In the genomic region with DNA sequence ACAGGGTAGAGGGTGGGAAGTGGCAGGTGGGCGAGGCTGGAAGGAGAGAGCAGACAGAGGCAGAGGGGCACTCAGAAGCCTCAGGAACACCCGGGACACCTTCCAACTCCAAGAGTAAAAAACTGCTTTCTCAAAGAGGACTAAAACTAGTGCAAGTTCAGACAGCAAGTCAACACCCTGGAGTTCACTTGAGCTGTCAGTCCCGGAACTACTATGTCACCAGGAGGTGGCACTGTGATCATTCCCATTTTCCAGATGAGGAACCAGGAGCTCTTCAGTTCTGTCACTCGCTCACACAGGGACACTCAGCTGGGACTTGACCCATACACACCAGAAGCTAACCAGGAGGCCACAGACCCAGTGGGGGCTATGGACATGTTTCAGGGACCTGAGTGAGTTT, we compare ENCODE assay signal across 12 mouse cellular contexts. TPM values are rescaled to one million over a fixed set of nuclear protein-coding genes. Genes with fewer than 3 reads are reported as not detected.
A peak's percentile ranks its signal among the peaks of the same experiment; 100 is the strongest.
DNase-seq lines count a peak whose midpoint lies in the region; ATAC-seq and TF ChIP-seq lines count a peak whose summit lies in the region.
"Had no signal": no experiment of that assay in that cellular context is flagged by ENCODE, and none has a peak within 500 bp of the region (broad histone marks: within the 10 kb centered on the region; RNA-seq: fewer than 3 reads in every experiment).

No protein-coding gene starts in this region.

- DNase-seq in gastrocnemius, adult 2 months, result no peak
- no peak for DNase-seq in gastrocnemius, adult 8-10 months (ENCODE audit: low spot score in 2 of 2)
- no peak for DNase-seq in midbrain, postnatal 0 days (ENCODE audit: low spot score)
- no peak for DNase-seq in right cerebral cortex, postnatal 25 days

- intact Hi-C loops in gastrocnemius, adult 2 months (cut with DNase I), result no loop called here

- ATAC-seq in midbrain, postnatal 0 days (ENCODE audit: low FRiP score), result no peak
- no peak for ATAC-seq in midbrain, embryonic 15.5 days (replicated peaks)
- ATAC-seq in granulocyte monocyte progenitor cell, adult 5-6 weeks (replicated peaks; ENCODE audit: poor library complexity, severe bottlenecking), result no peak; the same call in 1 of the 2 replicates
- ATAC-seq in forebrain, embryonic 12.5 days (ENCODE audit: low FRiP score), result no peak

- no peak for TF ChIP-seq POLR2A in cortical plate, adult 2 months (IDR thresholded peaks at IDR 0.05; ENCODE audit: extremely low read depth, insufficient read depth, low read length)

- TF ChIP-seq CTCF in gastrocnemius, adult 2 months (IDR thresholded peaks at IDR 0.05), result peak; percentile 41
- TF ChIP-seq CTCF in midbrain, postnatal 0 days (IDR thresholded peaks at IDR 0.05), result peak; percentile 56
- peak; percentile 55 for TF ChIP-seq CTCF in cortical plate, adult 2 months (IDR thresholded peaks at IDR 0.05; ENCODE audit: extremely low read depth, insufficient read depth, low read length)

- no peak overlapping the region for H3K9ac ChIP-seq in midbrain, postnatal 0 days (replicated peaks; ENCODE audit: low read length, poor library complexity, severe bottlenecking)
- H3K9ac ChIP-seq in midbrain, embryonic 15.5 days, result no peak overlapping the region
- H3K9ac ChIP-seq in forebrain, embryonic 12.5 days, result no peak overlapping the region
- H3K9ac ChIP-seq: embryonic facial prominence, embryonic 12.5 days; limb, embryonic 15.5 days had no signal

- H3K27me3 ChIP-seq in midbrain, postnatal 0 days (ENCODE audit: insufficient read depth, low read length), result no peaks in the 10 kb centered on the region
- no peaks in the 10 kb centered on the region for H3K27me3 ChIP-seq in midbrain, embryonic 15.5 days (replicated peaks)
- peaks cover 16% of the 10 kb centered on the region; the same call in 1 of the 2 replicates for H3K27me3 ChIP-seq in forebrain, embryonic 12.5 days
- H3K27me3 ChIP-seq: embryonic facial prominence, embryonic 12.5 days; limb, embryonic 15.5 days had no signal

- WGBS in midbrain, postnatal 0 days, result 65% methylated on average over 4 of the region's 4 CpGs
- 60% methylated on average over 4 of the region's 4 CpGs for WGBS in midbrain, embryonic 15.5 days
- WGBS in forebrain, embryonic 12.5 days, result 58% methylated on average over 4 of the region's 4 CpGs

- H3K36me3 ChIP-seq in midbrain, postnatal 0 days (ENCODE audit: insufficient read depth, low read length), result no peaks in the 10 kb centered on the region
- no peaks in the 10 kb centered on the region for H3K36me3 ChIP-seq in midbrain, embryonic 15.5 days (replicated peaks)
- H3K36me3 ChIP-seq in forebrain, embryonic 12.5 days (replicated peaks), result no peaks in the 10 kb centered on the region
- H3K36me3 ChIP-seq: embryonic facial prominence, embryonic 12.5 days; limb, embryonic 15.5 days had no signal

- H3K9me3 ChIP-seq in midbrain, postnatal 0 days (ENCODE audit: low read length), result no peaks in the 10 kb centered on the region
- H3K9me3 ChIP-seq in midbrain, embryonic 15.5 days, result no peaks in the 10 kb centered on the region
- no peaks in the 10 kb centered on the region for H3K9me3 ChIP-seq in forebrain, embryonic 12.5 days
- H3K9me3 ChIP-seq: embryonic facial prominence, embryonic 12.5 days; limb, embryonic 15.5 days had no signal

- peaks cover 18% of the 10 kb centered on the region for H3K4me1 ChIP-seq in midbrain, postnatal 0 days (ENCODE audit: insufficient read depth, low read length)
- H3K4me1 ChIP-seq in midbrain, embryonic 15.5 days, result peaks cover 34% of the 10 kb centered on the region
- H3K4me1 ChIP-seq in cortical plate, adult 2 months (ENCODE audit: control insufficient read depth, insufficient read depth, low read length), result peaks cover 12% of the 10 kb centered on the region
- peaks cover 36% of the 10 kb centered on the region for H3K4me1 ChIP-seq in forebrain, embryonic 12.5 days

- H3K27ac ChIP-seq in gastrocnemius, adult 2 months, result no peak overlapping the region
- H3K27ac ChIP-seq in midbrain, postnatal 0 days (ENCODE audit: low read depth, low read length), result no peak overlapping the region; the same call in 1 of the 2 replicates
- no peak overlapping the region for H3K27ac ChIP-seq in midbrain, embryonic 15.5 days
- H3K27ac ChIP-seq in cortical plate, adult 2 months (ENCODE audit: insufficient read depth, low read length), result no peak overlapping the region
- H3K27ac ChIP-seq in forebrain, embryonic 12.5 days, result no peak overlapping the region
- H3K27ac ChIP-seq: embryonic facial prominence, embryonic 12.5 days; limb, embryonic 15.5 days had no signal

- H3K4me3 ChIP-seq in gastrocnemius, adult 2 months, result no peak overlapping the region
- H3K4me3 ChIP-seq in midbrain, postnatal 0 days (ENCODE audit: low read depth, low read length), result no peak overlapping the region
- no peak overlapping the region for H3K4me3 ChIP-seq in midbrain, embryonic 15.5 days
- H3K4me3 ChIP-seq in cortical plate, adult 2 months (ENCODE audit: insufficient read depth, low read length), result no peak overlapping the region
- H3K4me3 ChIP-seq in forebrain, embryonic 12.5 days (replicated peaks), result no peak overlapping the region
- H3K4me3 ChIP-seq: embryonic facial prominence, embryonic 12.5 days; limb, embryonic 15.5 days had no signal

- no peak overlapping the region for H3K4me2 ChIP-seq in midbrain, postnatal 0 days (ENCODE audit: low read depth, low read length, poor library complexity, severe bottlenecking)
- H3K4me2 ChIP-seq in midbrain, embryonic 15.5 days, result no peak overlapping the region
- no peak overlapping the region for H3K4me2 ChIP-seq in forebrain, embryonic 12.5 days
- H3K4me2 ChIP-seq: embryonic facial prominence, embryonic 12.5 days; limb, embryonic 15.5 days had no signal

RNA-seq across cellular contexts. Expression of a gene that starts 6.6 kb away (rescaled TPM):
- not detected for total RNA-seq in gastrocnemius, adult 2 months (2021)
- not detected for total RNA-seq in gastrocnemius, adult 8-10 months (2022)
- total RNA-seq in midbrain, postnatal 0 days (2014; rRNA removed), result not detected in 2 replicates
- not detected in 2 replicates for polyA plus RNA-seq in midbrain, postnatal 0 days (2015; fragmentation: Nextera tagmentation; extraction: Ambion mirVana)
- not detected in 2 replicates for polyA plus RNA-seq in midbrain, embryonic 15.5 days (2015; fragmentation: Nextera tagmentation; extraction: Ambion mirVana)
- not detected in 2 replicates for polyA plus RNA-seq in cortical plate, adult 2 months (2012; rRNA removed)
- not detected in 2 replicates for total RNA-seq in granulocyte monocyte progenitor cell, adult 5-6 weeks (2014; fragmentation: Nextera tagmentation)
- total RNA-seq in granulocyte monocyte progenitor cell, adult 5-6 weeks (2017), result not detected in 2 replicates
- polyA plus RNA-seq in forebrain, embryonic 12.5 days (2016; fragmentation: Nextera tagmentation; extraction: Ambion mirVana), result not detected in 2 replicates
- total RNA-seq: heart, adult 8-10 months had no signal
- polyA plus RNA-seq: embryonic facial prominence, embryonic 12.5 days; kidney, embryonic 14.5 days; limb, embryonic 15.5 days had no signal

RNA-seq across cellular contexts. Expression of a gene that starts 30.6 kb away (rescaled TPM):
- total RNA-seq in gastrocnemius, adult 2 months (2021), result 1 to 10 TPM; 1.0 to 1.2 TPM
- under 1 TPM; 0.29 to 0.94 (median 0.41) TPM for total RNA-seq in gastrocnemius, adult 8-10 months (2022)
- total RNA-seq in midbrain, postnatal 0 days (2014; rRNA removed), result 73.1 and 97.7 TPM in 2 replicates
- polyA plus RNA-seq in midbrain, postnatal 0 days (2015; fragmentation: Nextera tagmentation; extraction: Ambion mirVana), result 24.4 and 26.4 TPM in 2 replicates
- 50.8 and 54.6 TPM in 2 replicates for polyA plus RNA-seq in midbrain, embryonic 15.5 days (2015; fragmentation: Nextera tagmentation; extraction: Ambion mirVana)
- polyA plus RNA-seq in cortical plate, adult 2 months (2012; rRNA removed), result 33.6 and 33.9 TPM in 2 replicates
- 4.7 and 7.4 TPM in 2 replicates for total RNA-seq in granulocyte monocyte progenitor cell, adult 5-6 weeks (2014; fragmentation: Nextera tagmentation)
- total RNA-seq in granulocyte monocyte progenitor cell, adult 5-6 weeks (2017), result 0.72 and 0.86 TPM in 2 replicates
- polyA plus RNA-seq in forebrain, embryonic 12.5 days (2016; fragmentation: Nextera tagmentation; extraction: Ambion mirVana), result 31.4 and 34.5 TPM in 2 replicates
